Mouse (Mus musculus) NIH3T3 (cell line): ENCODE measurements around the gene Tet2.

Experiments used
- DNase-seq: peaks from one replicate; pipeline ENCODE4 v3.0.0-alpha.2; 2012; ENCODE audit warnings: low read depth

Tet2 gene

DNA sequence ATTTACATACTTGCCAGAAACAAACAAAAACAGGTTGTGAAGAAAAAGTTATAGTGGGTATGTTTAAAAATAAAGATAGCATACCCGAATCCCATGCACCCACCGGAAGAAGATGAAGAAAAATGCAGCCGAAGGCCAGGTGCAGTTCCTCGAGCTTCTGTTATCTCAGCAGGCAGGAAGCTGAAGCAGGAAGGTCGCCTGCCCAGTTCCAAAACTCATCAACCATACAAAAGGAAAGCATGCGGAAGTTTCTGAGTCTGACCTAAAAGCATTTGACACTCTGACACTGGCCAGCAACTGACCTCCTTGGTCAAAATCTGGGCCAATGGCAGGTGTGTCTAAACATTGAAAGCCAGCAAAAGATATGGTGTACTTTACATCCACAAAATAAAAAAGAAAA lies 26.8 kb downstream of the Tet2 start:
- no peak for DNase-seq

DNA sequence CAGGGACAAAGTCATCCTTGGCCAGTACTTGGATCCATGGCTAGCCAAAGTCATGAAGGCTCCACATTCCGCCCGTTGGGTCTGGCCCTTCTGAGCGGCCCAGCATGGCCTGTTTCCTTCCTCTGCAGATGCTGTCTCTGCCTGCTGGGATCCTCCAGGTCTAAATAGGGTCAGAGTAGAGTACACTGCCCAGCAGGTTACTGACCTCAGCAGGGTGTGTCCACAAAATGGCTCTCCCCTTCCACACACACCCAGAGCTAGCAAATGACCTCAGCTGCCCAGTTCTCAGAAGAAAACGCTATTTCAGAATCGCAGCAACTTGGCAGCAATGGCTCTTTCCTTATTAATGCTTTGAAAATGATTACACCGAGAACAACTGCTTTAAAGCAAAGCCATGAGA lies 27.5 kb downstream of the Tet2 start:
- no peak for DNase-seq

DNA sequence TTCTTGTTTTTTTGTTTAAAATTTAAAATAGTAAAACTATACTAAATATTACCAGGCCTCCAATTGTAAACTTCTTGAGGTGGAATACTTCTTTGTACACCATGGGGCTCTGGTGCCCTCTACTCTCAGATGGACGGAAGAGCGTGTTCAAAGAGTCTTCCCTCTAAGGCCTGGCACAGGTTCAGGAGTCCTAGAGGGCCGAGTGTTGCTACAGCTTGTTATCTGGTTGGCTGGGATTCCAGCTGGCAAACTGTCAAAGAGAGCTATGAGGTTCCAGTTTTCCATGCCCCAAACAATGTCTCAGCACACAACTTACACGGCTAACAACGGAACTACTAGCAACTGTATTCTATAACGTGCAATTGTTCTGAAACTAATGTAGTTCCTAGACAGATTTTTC lies 28.8 kb downstream of the Tet2 start:
- peak; percentile 54 for DNase-seq

DNA sequence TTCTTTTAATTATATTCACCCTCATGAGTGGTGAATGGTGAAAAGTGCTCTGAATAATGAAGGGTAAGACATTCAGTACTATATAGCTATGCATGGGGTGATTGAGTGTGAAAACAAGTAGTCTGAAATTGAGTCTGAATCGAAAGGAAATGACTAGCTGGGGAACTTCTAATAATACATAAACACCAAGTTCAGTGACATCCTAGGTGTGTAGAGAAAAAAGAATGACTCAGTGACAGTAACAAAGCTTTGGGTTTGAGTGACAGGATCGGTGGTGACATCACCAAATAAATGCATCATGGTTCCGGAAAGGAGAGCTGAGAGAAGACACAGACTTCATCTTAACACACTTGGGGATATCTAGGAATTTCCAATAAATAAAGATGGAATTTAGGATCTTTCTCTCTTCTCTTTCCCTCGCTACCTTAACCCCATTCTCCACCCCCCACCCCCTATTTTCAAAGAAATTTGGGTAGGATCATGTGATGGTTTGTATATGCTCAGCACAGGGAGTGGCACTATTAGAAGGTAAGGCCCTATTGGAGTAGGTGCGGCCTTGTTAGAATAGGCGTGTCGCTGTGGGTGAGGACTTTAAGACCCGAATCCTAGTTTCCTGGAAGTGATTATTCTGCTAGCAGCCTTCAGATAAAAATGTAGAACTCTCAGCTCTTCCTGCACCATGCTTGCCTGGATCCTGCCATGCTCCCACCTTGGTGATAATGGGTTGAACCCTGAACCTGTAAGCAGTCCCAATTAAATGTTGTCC lies 29.6 kb downstream of the Tet2 start:
- no peak for DNase-seq

DNA sequence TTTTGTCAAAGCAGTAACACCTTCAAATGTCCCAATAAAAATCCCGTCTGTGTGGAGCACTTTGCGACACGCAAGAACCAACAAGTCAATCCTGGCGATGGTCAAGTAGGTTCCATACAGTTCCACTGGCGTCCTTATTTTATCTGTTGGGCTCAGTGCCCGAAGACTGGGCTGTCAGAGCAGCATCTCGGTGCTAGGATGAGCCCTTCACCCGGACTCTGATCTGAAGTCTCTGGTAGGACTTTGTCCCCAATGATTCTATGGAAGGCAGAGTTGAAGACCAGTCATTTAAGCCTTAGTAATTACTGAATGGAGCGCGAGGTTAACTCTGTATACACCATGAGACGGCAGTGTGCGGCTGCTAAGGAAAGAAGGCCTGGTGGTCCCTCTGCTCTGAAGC lies 30.6 kb downstream of the Tet2 start:
- no peak for DNase-seq

DNA sequence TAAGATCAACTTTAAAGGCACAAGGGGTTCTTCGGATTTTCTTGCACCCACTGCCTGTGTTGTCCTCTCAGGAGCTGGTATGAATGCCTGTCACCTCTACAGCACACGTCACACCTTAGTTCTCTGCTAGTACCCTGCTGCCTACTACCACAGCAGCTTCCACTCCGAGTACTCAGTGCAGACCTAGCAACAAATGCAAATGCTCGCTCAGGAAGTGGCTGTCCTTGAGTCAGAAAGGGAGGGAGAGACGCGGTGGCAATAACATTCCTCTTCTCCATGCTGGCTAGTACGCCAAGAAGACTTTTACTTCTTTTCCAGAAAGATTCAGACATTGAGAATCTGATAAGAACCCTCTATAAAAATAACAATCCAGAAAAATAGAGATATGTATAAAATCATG lies 31.5 kb downstream of the Tet2 start:
- DNase-seq = no peak

DNA sequence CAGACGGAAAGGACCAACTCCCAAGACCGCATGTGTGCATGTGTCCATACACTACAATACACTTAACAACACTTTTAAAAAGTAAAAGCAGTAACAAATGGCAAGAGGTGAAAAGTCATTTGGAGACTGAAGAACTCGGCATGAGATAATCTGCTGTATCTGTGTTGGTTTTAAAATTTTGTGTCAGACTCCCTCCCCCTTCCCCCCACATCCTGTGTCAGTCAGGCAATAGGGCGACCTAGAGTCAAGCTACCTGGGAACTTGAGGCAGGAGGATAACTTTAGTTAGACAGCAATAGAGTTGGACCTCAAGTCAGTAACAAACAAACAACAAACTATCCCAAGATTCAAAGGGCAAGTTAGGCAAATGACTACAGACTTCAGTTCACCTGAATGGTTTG lies 34.6 kb downstream of the Tet2 start:
- no peak for DNase-seq

DNA sequence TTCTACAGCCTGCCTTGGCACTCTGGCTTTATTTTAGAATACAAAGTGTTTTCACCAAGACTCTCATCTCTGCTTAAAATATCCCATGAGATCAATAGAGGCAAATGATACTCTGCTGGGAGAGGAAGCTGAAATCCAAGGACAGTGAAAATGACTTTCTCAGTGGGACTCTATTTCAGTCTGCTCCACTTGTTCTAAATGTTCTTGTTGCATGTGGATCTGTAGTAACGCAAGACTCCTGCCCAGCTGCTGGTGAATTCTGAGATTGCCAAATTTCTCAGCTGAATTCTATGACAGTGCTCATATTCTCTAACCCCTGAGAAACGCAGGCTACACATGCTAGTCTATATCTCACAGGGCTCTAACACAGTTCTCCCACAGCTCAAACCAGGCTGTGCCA lies 35.1 kb downstream of the Tet2 start:
- no peak for DNase-seq

DNA sequence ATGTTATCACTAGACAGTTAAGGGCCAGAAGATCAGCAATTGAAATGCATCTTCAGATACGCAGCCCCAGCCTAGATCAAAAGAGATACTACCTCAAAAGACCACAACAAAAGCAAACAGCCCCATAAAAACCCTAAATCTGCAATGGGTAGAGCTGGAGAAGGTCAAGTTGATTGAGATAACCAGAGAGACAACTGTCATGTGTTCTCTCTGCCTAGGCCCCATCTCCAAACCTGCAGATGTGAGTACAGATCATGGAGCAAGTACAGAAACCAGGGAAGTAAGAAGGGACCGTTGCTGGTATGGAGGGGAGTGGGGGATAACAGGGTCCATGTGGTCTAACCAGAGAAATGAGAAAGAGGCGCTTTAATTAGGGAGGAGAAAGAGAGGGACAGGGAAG lies 36.1 kb downstream of the Tet2 start:
- DNase-seq = no peak

DNA sequence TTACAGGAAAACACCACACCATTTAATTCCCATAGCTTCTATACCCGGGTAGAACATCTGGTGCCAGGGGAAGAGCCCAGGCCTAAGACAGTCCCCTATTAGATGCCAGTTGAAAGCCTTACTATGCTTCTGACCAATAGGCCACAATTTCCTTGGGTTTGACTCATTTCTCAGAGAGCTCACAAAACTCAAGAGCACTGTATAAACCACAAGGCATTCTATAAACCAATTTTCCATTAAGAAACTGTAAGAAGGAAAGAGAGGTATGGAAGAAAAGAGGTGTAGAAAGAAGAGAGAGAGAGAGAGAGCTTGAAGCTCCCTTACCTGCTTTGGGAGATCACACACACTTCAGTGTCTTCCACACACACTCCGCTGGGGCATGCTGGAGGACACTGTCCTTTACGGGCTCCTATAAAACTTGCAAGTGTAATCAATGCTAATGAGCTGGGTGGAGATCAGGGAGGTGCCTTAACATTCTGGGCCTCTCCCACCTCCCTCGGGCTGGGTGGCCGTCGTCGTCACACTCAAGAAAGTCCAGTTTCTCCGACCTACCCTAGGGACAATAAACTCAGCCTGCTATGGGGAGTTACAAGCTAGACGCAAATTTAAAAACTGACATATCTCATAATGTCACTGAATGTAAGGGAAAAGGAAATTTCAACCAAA lies 38.5 kb downstream of the Tet2 start:
- DNase-seq = no peak

DNA sequence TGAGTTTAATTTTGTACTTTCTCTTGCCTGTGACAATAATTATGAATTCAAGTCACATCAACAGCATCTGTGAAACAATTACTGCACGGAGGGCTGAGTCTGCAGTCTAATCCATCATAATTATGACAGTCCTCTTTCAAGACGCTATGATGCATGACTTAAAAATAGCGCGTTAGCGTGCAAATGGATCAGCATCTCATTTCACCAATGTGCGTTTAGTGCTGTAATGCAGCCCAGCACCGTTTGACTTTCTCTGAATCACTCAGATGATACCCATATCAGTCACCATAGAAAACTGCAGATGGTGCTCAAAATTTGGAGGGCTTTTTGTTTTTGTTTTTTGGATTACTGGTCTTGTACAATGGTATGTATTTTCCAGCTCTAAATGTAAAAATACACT lies 48.0 kb downstream of the Tet2 start:
- DNase-seq = no peak

DNA sequence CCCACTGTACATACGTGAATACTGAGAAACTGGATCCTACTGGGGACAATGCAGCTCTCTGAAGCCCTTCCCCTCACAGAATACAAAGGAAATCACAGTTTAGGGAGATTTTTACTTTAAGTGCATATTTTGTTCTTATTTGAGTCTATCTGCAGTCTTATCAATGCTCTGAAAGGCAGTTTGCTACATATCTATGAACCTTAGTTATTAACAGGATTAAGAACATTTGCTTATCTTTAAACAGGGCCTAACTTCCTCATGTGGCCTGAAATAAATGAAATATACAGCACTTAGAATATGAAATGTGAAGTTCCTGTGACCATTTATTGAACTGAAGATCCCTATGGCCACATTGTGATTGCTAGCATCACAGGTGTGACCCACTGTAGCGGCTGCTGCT lies 53.6 kb downstream of the Tet2 start:
- DNase-seq = no peak

DNA sequence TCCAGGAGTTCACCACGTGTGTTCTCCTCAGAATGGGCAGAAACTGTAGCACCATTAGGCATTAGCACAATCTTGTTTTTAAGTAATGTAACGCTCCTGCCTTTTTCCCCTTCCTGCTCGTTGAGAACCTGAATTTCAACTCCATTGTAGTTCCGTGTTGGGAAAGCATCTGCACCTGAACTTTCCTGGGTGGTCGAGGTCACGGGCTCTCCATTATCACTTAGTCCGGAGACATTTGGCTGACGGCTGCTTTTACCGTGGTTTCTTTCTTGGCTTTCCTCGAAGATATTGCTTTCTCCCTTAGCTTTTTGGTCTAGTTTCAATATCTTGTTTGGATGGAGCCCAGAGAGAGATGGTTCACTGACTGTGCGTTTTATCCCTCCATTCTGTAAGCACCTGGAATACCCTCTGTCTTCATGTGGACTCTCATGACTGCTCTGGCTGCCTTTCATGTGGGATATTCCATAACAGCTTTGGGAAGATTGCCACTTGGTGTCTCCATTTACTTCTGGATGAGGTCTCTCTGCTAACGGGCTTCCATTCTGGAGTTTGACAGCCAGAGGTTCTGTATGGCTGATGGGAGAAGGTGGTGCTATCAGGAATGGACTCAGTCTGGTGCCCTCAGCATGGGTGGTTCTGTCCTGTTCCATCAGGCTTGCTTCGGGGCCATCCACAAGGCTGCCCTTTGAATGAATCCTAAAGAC lies 56.8 kb downstream of the Tet2 start:
- no peak for DNase-seq

DNA sequence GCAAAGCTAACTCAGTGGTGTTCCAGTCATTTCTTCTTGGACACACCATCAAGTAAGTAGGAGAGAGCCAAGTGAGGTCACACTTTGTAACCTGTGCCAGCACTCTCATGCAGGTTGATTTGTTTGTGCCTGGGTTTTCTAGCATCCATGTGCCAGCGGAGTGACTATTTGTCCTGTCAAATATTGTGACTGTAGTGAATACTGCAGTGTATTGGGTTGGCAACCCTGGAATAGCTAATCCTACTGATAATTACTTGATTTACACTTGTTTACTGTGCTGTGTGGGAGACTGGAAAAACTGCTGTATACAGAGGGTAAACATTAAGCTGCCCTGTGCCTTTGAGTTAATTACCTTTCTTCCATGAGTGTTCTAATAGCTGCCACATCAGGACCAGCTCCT lies 62.1 kb downstream of the Tet2 start:
- no peak for DNase-seq

DNA sequence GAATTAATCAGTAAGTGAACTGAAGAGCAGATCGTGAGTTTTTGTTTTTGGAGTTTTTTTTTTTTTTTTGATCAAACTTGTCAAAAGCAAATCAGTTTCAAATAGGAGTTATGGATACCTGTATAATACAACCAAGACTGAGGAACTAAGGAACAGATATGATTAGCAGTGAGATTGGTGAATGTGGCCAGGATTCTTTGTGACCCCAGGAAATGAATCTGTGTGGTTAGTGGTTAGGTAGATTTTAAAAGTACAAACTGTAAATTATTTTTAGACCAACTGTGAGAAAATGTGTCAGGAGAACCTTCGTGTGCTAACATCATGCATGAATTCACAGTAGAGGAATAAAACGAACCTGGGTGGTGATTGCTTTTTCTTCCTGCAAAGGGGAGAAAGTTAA lies 66.0 kb downstream of the Tet2 start:
- DNase-seq = no peak

DNA sequence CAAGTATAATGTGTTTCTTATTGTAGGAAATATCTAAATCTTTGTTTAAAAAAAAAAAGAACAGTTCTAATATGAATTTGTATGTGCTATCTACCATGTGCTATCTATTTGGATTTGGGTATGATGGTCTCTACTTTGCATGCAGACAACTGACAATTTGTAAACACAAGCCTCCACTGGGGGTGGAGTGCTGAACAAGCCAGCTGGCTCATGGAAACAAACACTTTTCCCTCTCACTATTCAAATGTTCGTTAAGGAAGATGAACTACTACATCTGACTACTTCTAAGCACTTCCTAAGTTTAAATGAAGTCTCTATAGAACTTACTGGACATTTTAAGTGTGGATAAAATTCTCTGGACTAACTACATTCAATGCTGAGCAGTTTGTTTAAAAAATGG lies 71.2 kb downstream of the Tet2 start:
- no peak for DNase-seq

DNA sequence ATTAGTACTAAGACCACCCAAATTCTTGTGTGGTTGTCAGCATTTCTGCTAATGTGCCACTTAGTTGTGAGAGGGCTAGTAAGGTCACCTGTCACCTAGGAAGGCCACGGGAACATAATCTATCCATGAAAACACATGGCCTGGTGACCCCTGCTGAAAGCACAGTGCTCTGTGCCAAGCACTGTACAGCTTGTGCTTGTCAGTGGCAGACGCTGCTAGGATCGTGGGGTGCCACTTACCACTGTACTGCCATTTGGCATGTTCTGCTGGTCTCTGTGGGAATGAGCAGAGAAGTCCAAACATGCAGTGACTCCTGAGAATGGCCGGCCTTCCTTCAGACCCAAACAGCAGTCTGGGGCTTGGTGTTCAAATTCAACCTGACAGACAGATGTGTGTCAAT lies 73.8 kb downstream of the Tet2 start:
- no peak for DNase-seq

DNA sequence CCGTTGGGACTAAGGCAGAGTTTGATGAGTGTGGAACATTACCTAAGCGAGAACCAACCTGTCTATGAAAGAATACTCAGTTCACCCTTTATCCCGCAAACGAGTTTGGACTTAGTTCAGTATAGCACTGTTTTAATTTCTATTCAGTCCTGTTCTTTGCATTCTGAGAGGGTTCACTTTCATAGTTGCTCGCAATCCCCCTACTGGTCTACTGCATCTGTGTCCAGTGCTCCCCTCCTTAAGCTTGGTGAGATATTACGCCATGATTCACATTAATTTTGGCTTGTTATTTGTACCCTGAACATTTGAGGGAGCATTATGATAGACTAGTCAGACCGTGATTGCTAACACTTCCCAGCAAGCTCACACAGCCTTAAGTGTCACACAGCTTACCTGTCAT lies 76.1 kb downstream of the Tet2 start:
- no peak for DNase-seq

DNA sequence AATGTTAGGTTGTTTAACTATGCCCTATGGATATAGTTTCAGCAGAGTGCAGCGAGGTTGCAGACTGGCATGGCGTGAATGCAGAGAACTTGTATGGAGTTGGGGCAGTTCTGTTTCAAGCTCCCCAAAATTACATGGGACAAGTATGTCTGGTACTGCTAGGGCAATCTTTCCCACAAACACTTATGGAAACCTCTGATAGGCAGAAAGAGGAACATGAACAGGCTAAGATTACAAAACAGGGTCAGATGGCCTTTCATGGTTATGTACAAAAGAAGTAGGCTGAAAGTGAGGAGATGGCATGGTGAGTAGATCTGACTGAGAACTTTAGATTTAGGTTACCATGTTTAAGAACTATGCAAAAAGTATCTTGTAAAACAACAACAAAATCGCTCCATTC lies 81.7 kb downstream of the Tet2 start:
- no peak for DNase-seq

DNA sequence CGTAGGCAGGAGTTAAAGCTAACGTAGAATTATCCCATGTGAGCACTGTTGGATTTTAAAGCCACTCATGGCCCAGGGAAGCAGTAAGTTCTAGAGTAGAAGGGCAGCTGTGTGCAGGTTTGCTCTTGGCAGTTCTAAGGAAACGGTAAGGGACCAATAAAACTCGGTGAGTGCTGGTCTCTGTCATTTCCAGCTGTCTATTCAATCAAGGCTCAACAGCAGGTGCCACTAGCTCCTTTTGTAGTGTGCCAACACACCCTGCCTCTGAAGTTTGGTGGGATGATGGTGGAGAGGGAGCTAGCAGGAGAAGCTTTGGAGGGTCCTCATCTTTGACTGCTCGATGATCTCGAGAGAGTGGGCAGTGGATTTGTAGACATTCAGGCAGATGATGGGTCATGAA lies 82.5 kb downstream of the Tet2 start:
- no peak for DNase-seq

DNA sequence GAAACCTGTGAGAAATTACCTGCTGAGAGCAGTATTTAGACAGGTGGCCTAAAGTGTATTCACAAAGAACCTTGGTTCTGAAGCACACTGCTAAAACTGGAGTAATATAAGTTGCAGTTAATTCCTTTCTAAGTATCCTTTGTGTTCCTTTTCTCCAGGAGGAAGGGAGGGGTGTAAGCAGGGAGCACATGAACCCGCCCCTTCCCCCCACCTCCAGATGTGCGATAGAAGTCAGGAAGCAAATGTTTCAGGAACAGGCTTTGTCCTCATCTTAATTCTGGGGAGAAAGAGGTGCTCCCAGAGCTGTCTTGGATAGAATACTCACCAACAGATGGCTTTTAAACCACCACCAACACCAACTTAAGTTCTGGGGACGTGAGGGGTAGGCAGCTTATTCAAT lies 82.9 kb downstream of the Tet2 start:
- DNase-seq = no peak

DNA sequence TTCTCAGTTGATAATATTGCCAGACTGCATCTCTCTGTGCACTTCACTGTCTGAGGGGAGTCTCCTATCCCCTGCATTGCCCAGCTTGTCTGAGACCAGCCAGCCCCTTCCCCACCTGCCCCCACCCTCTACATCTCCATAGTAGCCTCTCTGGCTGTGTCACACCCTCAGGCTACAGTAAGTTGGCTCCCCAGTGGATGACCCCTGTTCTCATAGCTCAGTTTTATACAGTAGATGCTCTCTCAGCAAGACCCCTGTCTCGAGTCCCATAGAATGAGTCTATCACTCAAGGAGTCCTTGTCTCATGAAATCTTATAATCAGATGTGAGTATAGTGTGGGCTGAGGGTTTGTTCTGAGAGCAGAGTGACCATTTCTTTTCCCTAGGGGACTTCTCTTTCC lies 85.8 kb downstream of the Tet2 start:
- no peak for DNase-seq

DNA sequence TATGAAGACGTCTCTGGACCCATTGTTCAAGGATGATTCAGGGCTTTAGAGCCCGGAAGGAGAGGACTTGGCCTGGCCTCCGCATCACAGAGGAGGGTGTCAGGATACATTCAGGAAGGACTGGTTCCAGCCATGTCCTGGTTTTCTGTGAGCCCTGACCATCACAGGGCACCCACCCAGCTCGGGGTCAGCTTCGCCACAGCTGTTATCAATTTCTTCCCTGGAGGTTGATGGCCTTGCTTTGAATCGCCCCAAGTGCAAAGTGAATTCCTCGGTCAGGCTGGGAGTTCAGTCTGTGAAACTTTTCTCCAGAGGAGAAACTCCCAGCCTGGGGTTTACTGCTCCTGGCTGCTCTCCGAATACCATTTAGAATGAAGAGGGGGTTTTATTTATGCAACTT lies 91.0 kb downstream of the Tet2 start:
- DNase-seq = no peak

DNA sequence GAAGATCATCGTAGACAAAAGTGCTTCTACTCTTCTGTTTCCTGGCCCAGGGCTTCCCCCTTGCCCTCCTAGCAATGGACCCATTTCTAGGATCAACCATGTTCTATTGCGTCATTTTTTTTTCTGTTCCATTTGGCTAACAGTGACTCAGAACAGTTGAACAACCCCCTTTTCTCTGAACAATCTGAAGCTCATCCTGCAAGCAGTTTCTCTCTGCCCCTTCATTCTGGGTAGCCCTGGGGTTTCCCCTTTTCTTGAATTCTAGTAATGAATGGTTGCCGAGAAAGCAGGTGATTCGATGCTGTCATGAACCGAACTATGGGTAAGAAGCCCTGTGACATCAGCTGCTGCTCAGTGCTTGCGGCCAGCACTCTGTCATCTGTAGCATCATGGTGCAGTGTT lies 108.0 kb downstream of the Tet2 start:
- DNase-seq = no peak
